Mouse (Mus musculus): ENCODE data around the gene Acsm4. TPM values are rescaled to one million over a fixed set of nuclear protein-coding genes. Genes with fewer than 3 reads are reported as not detected.

The Acsm4 gene
- not detected in 2 replicates for total RNA-seq (2014; rRNA removed)
- not detected in 2 replicates for polyA plus RNA-seq (2015; fragmentation: Nextera tagmentation; extraction: Ambion mirVana)

DNA sequence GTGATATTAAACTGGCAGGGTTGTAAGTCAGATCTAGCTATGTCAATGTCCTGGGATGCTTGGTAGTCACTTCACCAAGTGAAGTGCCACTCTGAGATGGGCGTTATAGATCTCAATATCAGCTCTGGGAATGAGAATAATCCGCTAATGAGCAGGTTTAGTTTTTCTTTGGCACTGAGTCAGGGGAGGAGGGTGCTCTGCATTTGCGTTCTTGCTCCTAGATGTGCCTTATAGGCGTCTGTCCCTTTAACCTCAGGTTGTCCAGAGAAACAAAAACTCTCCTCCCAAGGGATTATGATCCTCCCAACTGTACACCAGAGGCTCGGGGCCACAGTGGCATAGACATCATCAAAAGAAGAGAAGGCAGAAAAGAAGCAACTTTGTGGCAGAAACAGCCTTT is at the start of gene Acsm4:
Gene Acsm4, plus strand, starts transcription at position 301 of the 400 bp plus-strand sequence.
- H3K4me1 ChIP-seq (ENCODE audit: insufficient read depth, low read length), result no peaks in the 10 kb centered on the region
- no peak within 1 kb of the TSS for H3K9ac ChIP-seq (replicated peaks; ENCODE audit: low read length)
- no peaks in the 10 kb centered on the region for H3K9me3 ChIP-seq (ENCODE audit: low read length)
- H3K4me2 ChIP-seq (ENCODE audit: low read depth, low read length), result no peak within 1 kb of the TSS
- DNase-seq (ENCODE audit: low spot score) (no peak), ATAC-seq (no peak)
- TF ChIP-seq CTCF (IDR thresholded peaks at IDR 0.05; ENCODE audit: low read depth), result no peak
- H3K27me3 ChIP-seq (ENCODE audit: insufficient read depth, low read length), result no peaks in the 10 kb centered on the region
- no peaks in the 10 kb centered on the region for H3K36me3 ChIP-seq (ENCODE audit: insufficient read depth, low read length)
- H3K4me3 ChIP-seq (ENCODE audit: low read length), result no peak within 1 kb of the TSS
- WGBS, result 85% methylated on average over 5 of the region's 5 CpGs
- H3K27ac ChIP-seq, result no peak within 1 kb of the TSS

DNA sequence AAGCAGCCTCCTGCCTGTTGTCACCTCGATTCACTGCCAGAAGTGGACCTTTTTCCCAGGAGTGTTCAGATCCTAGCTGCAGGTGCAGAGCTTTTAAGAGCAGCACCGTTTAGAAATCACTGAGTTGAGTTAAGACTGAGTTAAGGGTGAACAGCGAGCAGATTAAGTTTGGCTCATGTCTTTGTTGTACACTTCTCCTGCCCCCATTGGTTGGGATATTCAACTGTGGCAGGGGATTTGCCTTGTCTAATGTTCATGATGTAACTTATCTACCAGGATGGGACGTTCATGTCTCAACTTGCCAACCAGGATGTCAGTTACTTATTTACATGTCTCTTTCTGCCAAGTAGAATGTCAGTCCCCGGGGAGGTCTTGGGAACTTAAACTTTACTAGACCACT is 47.5 kb upstream of the Acsm4 start:
- ATAC-seq, result no peak
- no peak overlapping the region for H3K4me2 ChIP-seq (ENCODE audit: low read depth, low read length)
- 78% methylated on average over 5 of the region's 5 CpGs for WGBS
- H3K27me3 ChIP-seq (ENCODE audit: insufficient read depth, low read length), result no peaks in the 10 kb centered on the region
- H3K4me1 ChIP-seq (ENCODE audit: insufficient read depth, low read length), result no peaks in the 10 kb centered on the region
- H3K9me3 ChIP-seq (ENCODE audit: low read length), result no peaks in the 10 kb centered on the region
- H3K9ac ChIP-seq (replicated peaks; ENCODE audit: low read length), result no peak overlapping the region
- DNase-seq (ENCODE audit: low spot score), result no peak
- H3K27ac ChIP-seq, result no peak overlapping the region
- H3K36me3 ChIP-seq (ENCODE audit: insufficient read depth, low read length), result no peaks in the 10 kb centered on the region
- no peak for TF ChIP-seq CTCF (IDR thresholded peaks at IDR 0.05; ENCODE audit: low read depth)
- no peak overlapping the region for H3K4me3 ChIP-seq (ENCODE audit: low read length)

DNA sequence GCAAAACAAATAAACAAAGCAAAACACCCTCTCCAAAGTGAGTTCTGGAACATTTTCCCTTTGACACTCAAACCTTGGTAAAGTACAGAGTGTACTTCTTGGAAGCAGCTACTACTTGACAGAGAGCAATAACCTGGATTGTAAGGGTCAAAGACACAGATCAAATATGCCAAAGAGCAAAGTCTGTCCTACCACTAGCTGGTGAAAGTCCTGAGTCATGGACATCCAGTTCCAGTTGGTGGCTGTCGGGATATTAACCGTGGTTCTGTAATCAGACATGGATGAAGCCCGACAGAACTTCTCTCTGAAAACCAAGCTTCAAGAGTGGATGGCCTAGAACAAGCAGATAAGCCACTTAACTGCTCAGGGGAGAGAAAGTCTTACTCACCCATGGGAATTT is 21.9 kb upstream of the Acsm4 start:
- Histone ChIP-seq H3K9ac (replicated peaks; ENCODE audit: low read length) (no peak overlapping the region), H3K36me3 (ENCODE audit: insufficient read depth, low read length) (no peaks in the 10 kb centered on the region), H3K27me3 (ENCODE audit: insufficient read depth, low read length) (no peaks in the 10 kb centered on the region), H3K9me3 (ENCODE audit: low read length) (no peaks in the 10 kb centered on the region), H3K27ac (no peak overlapping the region), H3K4me3 (ENCODE audit: low read length) (no peak overlapping the region), H3K4me2 (ENCODE audit: low read depth, low read length) (no peak overlapping the region), H3K4me1 (ENCODE audit: insufficient read depth, low read length) (no peaks in the 10 kb centered on the region)
- WGBS, result 86% methylated on average over 3 of the region's 3 CpGs
- ATAC-seq (no peak), DNase-seq (ENCODE audit: low spot score) (no peak)
- no peak for TF ChIP-seq CTCF (IDR thresholded peaks at IDR 0.05; ENCODE audit: low read depth)

DNA sequence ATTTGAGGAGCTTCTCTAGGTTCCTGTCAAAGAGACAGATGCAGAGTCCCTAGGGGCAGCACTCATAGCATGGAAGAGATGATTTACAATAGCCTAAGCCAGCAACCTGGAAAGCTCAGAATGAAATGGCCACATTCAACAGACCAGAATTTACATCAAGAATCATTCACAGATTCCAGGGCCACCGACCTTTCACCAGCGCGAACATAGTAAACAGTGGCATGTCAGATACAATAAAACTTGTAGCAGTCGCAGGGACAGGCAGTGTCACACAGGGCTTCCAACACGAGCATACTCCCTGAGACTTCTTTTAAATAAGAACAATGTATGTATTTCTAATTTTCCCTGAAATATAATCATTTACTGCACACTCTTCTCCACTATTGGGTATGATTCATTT is 19.4 kb upstream of the Acsm4 start:
- Histone ChIP-seq H3K9ac (replicated peaks; ENCODE audit: low read length) (no peak overlapping the region), H3K4me2 (ENCODE audit: low read depth, low read length) (no peak overlapping the region), H3K27me3 (ENCODE audit: insufficient read depth, low read length) (no peaks in the 10 kb centered on the region), H3K36me3 (ENCODE audit: insufficient read depth, low read length) (no peaks in the 10 kb centered on the region), H3K27ac (no peak overlapping the region), H3K4me3 (ENCODE audit: low read length) (no peak overlapping the region), H3K9me3 (ENCODE audit: low read length) (no peaks in the 10 kb centered on the region), H3K4me1 (ENCODE audit: insufficient read depth, low read length) (no peaks in the 10 kb centered on the region)
- ATAC-seq, result no peak
- TF ChIP-seq CTCF (IDR thresholded peaks at IDR 0.05; ENCODE audit: low read depth), result no peak
- WGBS, result 75% methylated on average over 5 of the region's 5 CpGs
- no peak for DNase-seq (ENCODE audit: low spot score)

DNA sequence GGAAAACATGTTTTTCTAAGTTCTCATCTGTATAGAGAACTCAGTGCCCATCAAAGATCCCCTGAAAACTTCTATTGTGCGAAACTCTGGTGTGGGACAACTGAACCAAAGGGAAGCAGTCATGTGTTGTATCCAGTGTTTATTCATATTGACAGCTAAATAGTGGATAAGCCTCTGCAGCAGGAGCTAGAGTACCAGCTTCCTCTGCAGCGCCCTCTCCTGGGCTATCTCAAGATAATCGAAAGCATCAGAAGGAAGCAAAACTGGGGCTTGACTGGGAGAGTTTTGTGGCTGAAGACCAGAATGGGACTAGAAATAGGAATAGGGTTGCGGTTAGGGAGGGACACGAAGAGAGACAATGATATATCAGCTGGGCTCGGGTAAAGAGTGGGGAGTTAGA is 18.9 kb upstream of the Acsm4 start:
- ATAC-seq (no peak), DNase-seq (ENCODE audit: low spot score) (peak; percentile 11)
- Histone ChIP-seq H3K27ac (no peak overlapping the region), H3K9ac (replicated peaks; ENCODE audit: low read length) (no peak overlapping the region), H3K4me1 (ENCODE audit: insufficient read depth, low read length) (no peaks in the 10 kb centered on the region), H3K4me2 (ENCODE audit: low read depth, low read length) (no peak overlapping the region), H3K36me3 (ENCODE audit: insufficient read depth, low read length) (no peaks in the 10 kb centered on the region), H3K9me3 (ENCODE audit: low read length) (no peaks in the 10 kb centered on the region), H3K4me3 (ENCODE audit: low read length) (no peak overlapping the region), H3K27me3 (ENCODE audit: insufficient read depth, low read length) (no peaks in the 10 kb centered on the region)
- 42% methylated on average over 6 of the region's 6 CpGs for WGBS
- peak; percentile 50 for TF ChIP-seq CTCF (IDR thresholded peaks at IDR 0.05; ENCODE audit: low read depth)

DNA sequence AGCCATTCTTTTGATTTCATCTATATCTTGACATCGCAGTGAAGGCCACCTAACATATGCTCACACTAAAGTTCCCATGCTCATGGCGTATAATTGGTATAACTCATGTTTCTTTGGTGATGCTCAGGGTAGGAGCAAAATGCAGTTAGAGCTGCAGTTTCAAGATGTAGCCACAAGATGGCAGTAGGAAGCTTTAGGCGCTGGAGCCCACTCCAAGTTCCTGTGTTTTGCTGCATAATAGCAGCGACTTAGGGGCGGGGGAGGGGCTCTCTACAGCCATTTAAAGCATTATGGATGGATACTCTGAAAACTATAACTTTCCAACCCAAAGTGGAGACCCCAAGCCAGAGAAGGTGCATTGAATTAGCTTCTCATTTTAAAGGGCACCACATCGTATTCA is 16.4 kb upstream of the Acsm4 start:
- H3K4me3 ChIP-seq (ENCODE audit: low read length), result no peak overlapping the region
- no peaks in the 10 kb centered on the region for H3K9me3 ChIP-seq (ENCODE audit: low read length)
- no peak overlapping the region for H3K4me2 ChIP-seq (ENCODE audit: low read depth, low read length)
- WGBS, result 18% methylated on average over 6 of the region's 6 CpGs
- DNase-seq (ENCODE audit: low spot score), result peak; percentile 75
- no peak overlapping the region for H3K9ac ChIP-seq (replicated peaks; ENCODE audit: low read length)
- H3K36me3 ChIP-seq (ENCODE audit: insufficient read depth, low read length), result no peaks in the 10 kb centered on the region
- H3K27ac ChIP-seq, result no peak overlapping the region
- no peaks in the 10 kb centered on the region for H3K4me1 ChIP-seq (ENCODE audit: insufficient read depth, low read length)
- peak; percentile 85 for ATAC-seq
- H3K27me3 ChIP-seq (ENCODE audit: insufficient read depth, low read length), result no peaks in the 10 kb centered on the region
- peak; percentile 92 for TF ChIP-seq CTCF (IDR thresholded peaks at IDR 0.05; ENCODE audit: low read depth)

DNA sequence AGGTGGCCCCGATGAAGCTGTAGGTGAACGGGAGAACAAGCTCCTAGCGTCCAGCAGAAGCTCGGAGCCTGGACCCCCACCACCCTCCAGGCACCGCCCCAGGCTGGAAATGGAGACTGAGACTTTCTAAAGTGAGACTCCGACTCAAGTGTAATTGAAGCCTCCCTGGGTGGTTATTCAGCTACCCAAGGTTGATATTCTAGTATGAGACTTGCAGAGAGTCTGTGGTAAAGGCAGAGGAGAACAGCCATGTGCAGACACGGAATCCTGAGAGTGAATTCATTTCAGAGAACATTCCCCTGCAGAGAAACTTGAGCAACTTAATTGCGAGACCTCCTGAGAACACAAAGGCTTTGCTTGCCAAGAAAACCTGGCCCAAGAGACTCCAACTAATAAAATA is 9.7 kb upstream of the Acsm4 start:
- 59% methylated on average over 8 of the region's 8 CpGs for WGBS

More for the DNA sequence above, 9.7 kb upstream of the Acsm4 start:
- Histone ChIP-seq H3K27me3 (ENCODE audit: insufficient read depth, low read length) (no peaks in the 10 kb centered on the region), H3K4me1 (ENCODE audit: insufficient read depth, low read length) (no peaks in the 10 kb centered on the region), H3K27ac (no peak overlapping the region), H3K4me2 (ENCODE audit: low read depth, low read length) (no peak overlapping the region), H3K36me3 (ENCODE audit: insufficient read depth, low read length) (no peaks in the 10 kb centered on the region), H3K9ac (replicated peaks; ENCODE audit: low read length) (no peak overlapping the region), H3K9me3 (ENCODE audit: low read length) (no peaks in the 10 kb centered on the region), H3K4me3 (ENCODE audit: low read length) (no peak overlapping the region)
- DNase-seq (ENCODE audit: low spot score) (no peak), ATAC-seq (no peak)
- TF ChIP-seq CTCF (IDR thresholded peaks at IDR 0.05; ENCODE audit: low read depth), result no peak
